Mouse (Mus musculus): Measurements from ENCODE around the gene Cyth1. TPM values are rescaled to one million over a fixed set of nuclear protein-coding genes. Genes with fewer than 3 reads are reported as not detected.

The Cyth1 gene
- total RNA-seq, 2 experiments from 2014 or later = 62.0 to 68.2 TPM

GRCm38 (mm10) chr11:118254159-118254951 is 6.0 kb upstream of the Cyth1 start:
- DNase-seq (ENCODE audit: low spot score in 2 of 2) = peak; percentile 36 to 59

- no peak for DNase-seq (ENCODE audit: low spot score in 2 of 2)
Observed at GRCm38 (mm10) chr11:118253447-118254158, 5.2 kb upstream of the Cyth1 start.

GRCm38 (mm10) chr11:118249012-118249383 is 606 bp upstream of the Cyth1 start:
- no peak for DNase-seq (ENCODE audit: low spot score in 2 of 2)

- peak in 1 of 2 experiments; percentile 25 for DNase-seq (ENCODE audit: low spot score in 2 of 2)
Observed at GRCm38 (mm10) chr11:118247359-118248095, 865 bp downstream of the Cyth1 start.

- no peak for DNase-seq (ENCODE audit: low spot score in 2 of 2)
Observed at GRCm38 (mm10) chr11:118246724-118247123, 1.7 kb downstream of the Cyth1 start.

- no peak for DNase-seq (ENCODE audit: low spot score in 2 of 2)
Observed at GRCm38 (mm10) chr11:118245130-118245529, 3.3 kb downstream of the Cyth1 start.

- DNase-seq (ENCODE audit: low spot score in 2 of 2) = no peak
Observed at GRCm38 (mm10) chr11:118243627-118244261, 4.6 kb downstream of the Cyth1 start.

GRCm38 (mm10) chr11:118242506-118242905 is 5.9 kb downstream of the Cyth1 start:
- no peak for DNase-seq (ENCODE audit: low spot score in 2 of 2)

- no peak for DNase-seq (ENCODE audit: low spot score in 2 of 2)
Observed at GRCm38 (mm10) chr11:118240388-118240787, 8.0 kb downstream of the Cyth1 start.

- no peak for DNase-seq (ENCODE audit: low spot score in 2 of 2)
Observed at GRCm38 (mm10) chr11:118239281-118240198, 8.9 kb downstream of the Cyth1 start.

- DNase-seq (ENCODE audit: low spot score in 2 of 2) = no peak
Observed at GRCm38 (mm10) chr11:118236520-118237190, 11.7 kb downstream of the Cyth1 start.

GRCm38 (mm10) chr11:118234929-118235328 is 13.5 kb downstream of the Cyth1 start:
- DNase-seq (ENCODE audit: low spot score in 2 of 2) = no peak

- DNase-seq (ENCODE audit: low spot score in 2 of 2) = no peak
Observed at GRCm38 (mm10) chr11:118234500-118234899, 13.9 kb downstream of the Cyth1 start.

GRCm38 (mm10) chr11:118233924-118234323 is 14.5 kb downstream of the Cyth1 start:
- no peak for DNase-seq (ENCODE audit: low spot score in 2 of 2)

- no peak for DNase-seq (ENCODE audit: low spot score in 2 of 2)
Observed at GRCm38 (mm10) chr11:118232314-118232831, 16.0 kb downstream of the Cyth1 start.

- DNase-seq (ENCODE audit: low spot score in 2 of 2) = no peak
Observed at GRCm38 (mm10) chr11:118229941-118230340, 18.5 kb downstream of the Cyth1 start.

- DNase-seq (ENCODE audit: low spot score in 2 of 2) = no peak
Observed at GRCm38 (mm10) chr11:118227650-118228049, 20.7 kb downstream of the Cyth1 start.

- DNase-seq (ENCODE audit: low spot score in 2 of 2) = no peak
Observed at GRCm38 (mm10) chr11:118226850-118227249, 21.5 kb downstream of the Cyth1 start.

- no peak for DNase-seq (ENCODE audit: low spot score in 2 of 2)
Observed at GRCm38 (mm10) chr11:118225862-118226261, 22.5 kb downstream of the Cyth1 start.
